Mouse (Mus musculus) ES-E14 (cell line): ENCODE data around the gene Fam19a5.

Experiments used
- CHD2 ChIP-seq: IDR thresholded peaks from 2 replicates; pipeline ENCODE4 v1.6.1; 2014; ENCODE audit warnings: mild to moderate bottlenecking, low read depth, low read length, inconsistent platforms
- HCFC1 ChIP-seq: IDR thresholded peaks from 2 replicates; pipeline ENCODE4 v1.6.1; 2012; ENCODE audit warnings: low read length, inconsistent platforms, borderline replicate concordance; ENCODE audit not compliant: insufficient read depth
- MAFK ChIP-seq: IDR thresholded peaks from 2 replicates; pipeline ENCODE4 v1.6.1; 2014; ENCODE audit warnings: mild to moderate bottlenecking, low read depth, low read length, inconsistent platforms; ENCODE audit not compliant: insufficient read depth
- ZC3H11A ChIP-seq: IDR thresholded peaks from 2 replicates; pipeline ENCODE4 v1.6.1; 2012; ENCODE audit warnings: low read depth, mild to moderate bottlenecking, inconsistent platforms, low read length, borderline replicate concordance
- ZNF384 ChIP-seq: IDR thresholded peaks from 2 replicates; pipeline ENCODE4 v1.6.1; 2012; ENCODE audit warnings: low read depth, low read length, inconsistent platforms

DNA sequence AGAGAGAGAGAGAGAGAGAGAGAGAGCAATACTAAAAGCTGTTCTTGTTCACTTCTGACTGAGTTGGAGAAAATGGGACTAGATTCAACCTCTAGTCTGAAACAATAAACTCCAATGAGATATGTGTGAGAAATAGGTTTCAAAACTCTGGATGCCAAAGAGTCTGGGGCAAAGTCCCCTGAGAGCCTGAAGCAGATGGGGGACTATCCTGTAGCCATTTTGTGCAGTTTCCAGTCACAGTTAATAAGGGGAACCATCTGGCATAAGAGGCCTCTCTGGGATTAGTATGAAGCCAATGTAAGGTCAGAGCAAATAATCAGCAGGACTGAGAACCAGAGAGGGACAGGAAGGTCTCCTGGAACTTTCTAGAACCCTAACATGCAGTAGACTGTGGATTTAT, 25.9 kb upstream of the Fam19a5 start:
- no peak for TF ChIP-seq MAFK
- no peak for TF ChIP-seq ZC3H11A
- TF ChIP-seq CHD2 = no peak
- no peak for TF ChIP-seq ZNF384
- TF ChIP-seq HCFC1 = no peak
